Mouse (Mus musculus) midbrain, embryonic 14.5 days (tissue): ENCODE results near the gene Sgo1. TPM values are rescaled to one million over a fixed set of nuclear protein-coding genes. Genes with fewer than 3 reads are reported as not detected.
"Not testable (repeated sequence)": the region's sequence is repeated elsewhere in the genome, so short reads cannot be mapped to it uniquely, and the experiment has no call there.

ENCODE experiments used
- ATAC-seq: fragments of 200-750 bp; cut with Nextera tagmentation; 2 replicates; pipeline ENCODE4 v1.8.0; 2017; ENCODE audit warnings: moderate number of reproducible peaks, moderate library complexity; ENCODE audit not compliant: low FRiP score, low TSS enrichment
- DNase-seq: peaks from one replicate; pipeline ENCODE4 v3.0.0-alpha.2; 2015
- H3K27ac ChIP-seq: fragments of 300-500 bp; sonication (generic); replicated peaks from 2 replicates; pipeline ENCODE4 v1.5.1; 2014; ENCODE audit warnings: mild to moderate bottlenecking, low read depth, low read length, moderate library complexity
- H3K27me3 ChIP-seq: fragments of 300-500 bp; sonication (generic); 2 replicates; pipeline ENCODE4 v1.6.1; 2014; ENCODE audit warnings: low read length, control low read depth, mixed read lengths; ENCODE audit not compliant: control insufficient read depth, insufficient read depth
- H3K36me3 ChIP-seq: fragments of 300-500 bp; sonication (generic); 2 replicates; pipeline ENCODE4 v1.6.1; 2014; ENCODE audit warnings: low read length, control low read depth; ENCODE audit not compliant: control insufficient read depth, insufficient read depth
- H3K4me1 ChIP-seq: fragments of 300-500 bp; sonication (generic); 2 replicates; pipeline ENCODE4 v1.6.1; 2014; ENCODE audit warnings: mild to moderate bottlenecking, antibody characterized with exemption, low read length, control low read depth; ENCODE audit not compliant: control insufficient read depth, insufficient read depth
- H3K4me2 ChIP-seq: fragments of 300-500 bp; sonication (generic); 2 replicates; pipeline ENCODE4 v1.6.1; 2014; ENCODE audit warnings: mild to moderate bottlenecking, low read length, moderate library complexity
- H3K4me3 ChIP-seq: fragments of 300-500 bp; sonication (generic); replicated peaks from 2 replicates; pipeline ENCODE4 v1.5.1; 2014; ENCODE audit warnings: low read depth, low read length
- H3K9ac ChIP-seq: fragments of 300-500 bp; sonication (generic); replicated peaks from 2 replicates; pipeline ENCODE4 v1.6.1; 2014; ENCODE audit warnings: mild to moderate bottlenecking, low read length, moderate library complexity
- H3K9me3 ChIP-seq: fragments of 300-500 bp; sonication (generic); 2 replicates; pipeline ENCODE4 v1.6.1; 2016; ENCODE audit warnings: low read length, control low read depth, mixed read lengths; ENCODE audit not compliant: control insufficient read depth
- WGBS: fragments of 180-500 bp; shearing (Covaris S2); extraction: QIAGEN DNeasy Blood & Tissue Kit; methylation state at CpG from one replicate; pipeline ENCODE4 v1.1.7; 2014; 5-methylcytosine and 5-hydroxymethylcytosine counted together
- polyA plus RNA-seq: library from polyadenylated mRNA; unstranded; fragments of >200 nt; fragmentation: Nextera tagmentation; extraction: Ambion mirVana; gene quantifications from 2 replicates; pipeline ENCODE4 v1.2.1, GENCODE M21; 2014

The Sgo1 gene
- polyA plus RNA-seq = 7.3 and 9.2 TPM in 2 replicates

- Histone ChIP-seq H3K36me3 (no peaks in the 10 kb centered on the region), H3K27me3 (no peaks in the 10 kb centered on the region), H3K4me2 (peak within 1 kb of the TSS; percentile 77), H3K4me1 (no peaks in the 10 kb centered on the region), H3K27ac (peak within 1 kb of the TSS; percentile 97), H3K9ac (peak within 1 kb of the TSS; percentile 71), H3K9me3 (no peaks in the 10 kb centered on the region), H3K4me3 (peak within 1 kb of the TSS; percentile 53)
- peak; percentile 99 for DNase-seq
- WGBS = under 1% methylated on average over 78 of the region's 78 CpGs
- peak; percentile 99 for ATAC-seq
Observed at GRCm38 (mm10) chr17:53688877-53689802, at the start of gene Sgo1. Sgo1 (minus strand) TSS chr17:53689333.

DNA sequence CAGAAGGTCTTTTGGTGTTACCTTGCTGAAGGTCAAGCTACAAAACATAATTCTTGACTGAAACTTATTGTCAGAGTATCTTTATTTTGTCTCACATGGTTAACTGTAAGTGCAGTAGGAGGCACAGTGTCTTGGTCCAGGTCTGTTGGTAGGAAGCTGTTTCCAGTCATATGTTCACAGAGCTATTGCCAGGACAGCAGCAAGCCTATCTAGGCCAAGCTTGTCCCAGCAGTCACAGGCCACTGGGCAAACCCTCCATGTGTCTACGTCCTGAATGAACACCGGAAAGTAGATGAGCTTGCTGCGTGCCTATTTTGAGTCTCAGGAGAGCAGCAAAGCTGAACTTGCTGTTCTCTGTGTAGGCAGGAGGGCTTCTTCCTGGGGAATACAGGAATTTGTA is 29.8 kb upstream of the Sgo1 start:
- not testable (repeated sequence) for ATAC-seq, H3K4me3 ChIP-seq, H3K9ac ChIP-seq, H3K27ac ChIP-seq, H3K9me3 ChIP-seq, H3K4me2 ChIP-seq, H3K4me1 ChIP-seq, DNase-seq, H3K36me3 ChIP-seq, H3K27me3 ChIP-seq
- whole genome bisulfite sequencing = 89% methylated on average over 3 of the region's 3 CpGs

- no peak overlapping the region for H3K4me2 ChIP-seq
- H3K36me3 ChIP-seq = no peaks in the 10 kb centered on the region
- DNase-seq (no peak), ATAC-seq (no peak)
- no peak overlapping the region for H3K4me3 ChIP-seq
- H3K9me3 ChIP-seq = no peaks in the 10 kb centered on the region
- no peaks in the 10 kb centered on the region for H3K4me1 ChIP-seq
- 90% methylated on average over 1 of the region's 1 CpGs for WGBS
- H3K27me3 ChIP-seq = no peaks in the 10 kb centered on the region
- no peak overlapping the region for H3K27ac ChIP-seq
- H3K9ac ChIP-seq = no peak overlapping the region
Observed at GRCm38 (mm10) chr17:53718474-53718873, 29.3 kb upstream of the Sgo1 start.

GRCm38 (mm10) chr17:53715161-53715560 is 26.0 kb upstream of the Sgo1 start:
- WGBS = 54% methylated on average over 1 of the region's 1 CpGs
- not testable (repeated sequence) for DNase-seq, H3K27ac ChIP-seq, H3K4me2 ChIP-seq, H3K27me3 ChIP-seq, H3K36me3 ChIP-seq, ATAC-seq, H3K9ac ChIP-seq, H3K4me3 ChIP-seq, H3K9me3 ChIP-seq, H3K4me1 ChIP-seq

GRCm38 (mm10) chr17:53714453-53714852 is 25.3 kb upstream of the Sgo1 start:
- no peak for ATAC-seq

DNA sequence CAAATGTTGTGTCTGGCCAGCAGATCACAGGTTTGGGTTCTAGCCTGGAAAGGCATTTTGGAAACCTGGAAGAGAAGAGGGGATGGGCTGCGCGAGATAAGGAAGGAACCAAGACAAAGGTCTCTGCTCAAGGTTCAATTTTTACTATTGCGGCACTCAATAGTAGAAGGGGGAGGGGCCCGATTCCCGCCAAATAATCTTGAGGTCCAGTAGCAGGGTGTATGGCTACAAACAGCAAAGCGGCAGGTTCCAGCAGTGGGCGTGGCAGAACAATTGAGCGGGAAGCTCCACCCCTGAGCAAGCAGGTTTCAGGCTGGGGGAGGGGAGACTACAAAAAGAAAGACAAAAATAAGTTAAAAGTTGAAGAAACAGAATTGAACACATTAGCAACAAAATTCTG is 8.4 kb upstream of the Sgo1 start:
- WGBS = 93% methylated on average over 8 of the region's 8 CpGs
- not testable (repeated sequence) for H3K4me1 ChIP-seq, DNase-seq, ATAC-seq, H3K9ac ChIP-seq, H3K36me3 ChIP-seq, H3K9me3 ChIP-seq, H3K4me2 ChIP-seq, H3K27me3 ChIP-seq, H3K27ac ChIP-seq, H3K4me3 ChIP-seq

More at GRCm38 (mm10) chr17:53714453-53714852, 25.3 kb upstream of the Sgo1 start:
- no peak for DNase-seq
- no peak overlapping the region for H3K4me3 ChIP-seq
- no peaks in the 10 kb centered on the region for H3K27me3 ChIP-seq
- H3K4me1 ChIP-seq = no peaks in the 10 kb centered on the region
- no peaks in the 10 kb centered on the region for H3K36me3 ChIP-seq
- no peak overlapping the region for H3K4me2 ChIP-seq
- H3K9me3 ChIP-seq = no peaks in the 10 kb centered on the region
- H3K27ac ChIP-seq = no peak overlapping the region
- no peak overlapping the region for H3K9ac ChIP-seq
- 59% methylated on average over 1 of the region's 1 CpGs for WGBS

- Histone ChIP-seq H3K27ac (no peak overlapping the region), H3K4me1 (no peaks in the 10 kb centered on the region), H3K4me2 (no peak overlapping the region), H3K9me3 (no peaks in the 10 kb centered on the region), H3K9ac (no peak overlapping the region), H3K36me3 (no peaks in the 10 kb centered on the region), H3K27me3 (no peaks in the 10 kb centered on the region), H3K4me3 (no peak overlapping the region)
- WGBS = 88% methylated on average over 2 of the region's 2 CpGs
- ATAC-seq = no peak
- DNase-seq = peak; percentile 65
Observed at GRCm38 (mm10) chr17:53694039-53694438, 4.9 kb upstream of the Sgo1 start.

- Histone ChIP-seq H3K4me3 (peak overlapping the region; percentile 53), H3K27me3 (no peaks in the 10 kb centered on the region), H3K9ac (peak overlapping the region; percentile 71), H3K4me1 (no peaks in the 10 kb centered on the region), H3K4me2 (peak overlapping the region; percentile 77), H3K36me3 (no peaks in the 10 kb centered on the region), H3K27ac (peak overlapping the region; percentile 97), H3K9me3 (no peaks in the 10 kb centered on the region)
- peak; percentile 5; the same call in 1 of the 2 replicates for ATAC-seq
- 20% methylated on average over 7 of the region's 7 CpGs for WGBS
- no peak for DNase-seq
Observed at GRCm38 (mm10) chr17:53689946-53690345, 813 bp upstream of the Sgo1 start.

DNA sequence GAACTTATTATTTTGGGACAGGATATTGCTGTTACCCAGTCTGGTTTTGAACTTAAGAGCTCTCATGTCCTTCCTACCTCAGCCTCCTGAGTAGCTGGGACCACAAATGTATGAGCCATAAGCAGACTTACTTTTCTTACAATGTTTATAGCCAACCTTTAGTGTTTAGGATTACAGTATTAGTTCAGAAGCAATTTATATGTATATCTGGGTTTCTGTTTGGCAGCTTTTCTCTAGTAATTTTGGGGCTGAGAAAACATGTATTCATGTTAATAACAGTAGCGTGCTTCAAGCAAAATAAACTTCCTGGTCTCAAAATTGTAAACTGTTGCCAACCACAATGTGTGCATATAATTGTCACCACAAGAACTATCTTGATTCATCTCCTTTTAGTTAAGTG is 812 bp downstream of the Sgo1 start:
- Histone ChIP-seq H3K9ac (no peak overlapping the region), H3K4me3 (peak overlapping the region; percentile 53), H3K4me1 (no peaks in the 10 kb centered on the region), H3K9me3 (no peaks in the 10 kb centered on the region), H3K4me2 (peak overlapping the region; percentile 77), H3K27ac (no peak overlapping the region), H3K36me3 (peaks cover 3% of the 10 kb centered on the region; the same call in 1 of the 2 replicates), H3K27me3 (no peaks in the 10 kb centered on the region)
- 23% methylated on average over 1 of the region's 1 CpGs for WGBS
- DNase-seq = no peak
- ATAC-seq = no peak
